Mouse (Mus musculus): ENCODE data around the gene Crot. TPM values are rescaled to one million over a fixed set of nuclear protein-coding genes. Genes with fewer than 3 reads are reported as not detected.

The Crot gene
- total RNA-seq, 4 experiments from 2014 or later, result 21.6 to 30.9 (median 25.3) TPM

Other genes starting within 250 kb of the Crot start
- 1 to 10 TPM; 4.0 to 8.6 (median 6.6) TPM for gene Abcb1b, start 199.2 kb downstream of the Crot start, total RNA-seq (2022)
- 1 to 10 TPM; 5.8 to 8.0 (median 6.7) TPM for gene Abcb4, start 103.6 kb downstream of the Crot start, total RNA-seq (2022)
- gene Tmem243, start 103.3 kb upstream of the Crot start, total RNA-seq (2022), result 10 to 100 TPM; 12.0 to 14.8 (median 13.7) TPM
- 10 to 100 TPM; 43.3 to 62.3 (median 51.2) TPM for gene Dmtf1, start 164.5 kb upstream of the Crot start, total RNA-seq (2022)